Mouse (Mus musculus) layer of hippocampus, adult 2 months (tissue): ENCODE measurements around the gene Epm2a. TPM values are rescaled to one million over a fixed set of nuclear protein-coding genes. Genes with fewer than 3 reads are reported as not detected.

Source experiments
- DNase-seq, 2 experiments: peaks; one replicate each; pipeline ENCODE4 v3.0.0; 2022; ENCODE audit warnings: low spot score in 2 of 2
- H3K27ac ChIP-seq: fragments of 200-600 bp; 2 replicates; pipeline ENCODE4 v1.8.1; 2022
- H3K4me3 ChIP-seq: fragments of 200-600 bp; 2 replicates; pipeline ENCODE4 v1.8.1; 2022; ENCODE audit warnings: mild to moderate bottlenecking
- CTCF ChIP-seq: fragments of 200-600 bp; conservative IDR thresholded peaks from 2 replicates; pipeline ENCODE4 v1.8.1; 2022; ENCODE audit warnings: antibody characterized with exemption, mild to moderate bottlenecking, moderate library complexity
- total RNA-seq, 2 experiments: library from RNA; stranded (reverse); gene quantifications; 2 replicates each; pipeline ENCODE4 v1.2.3; 2021

The Epm2a gene
- total RNA-seq, 2 experiments from 2014 or later: 30.9 to 34.2 TPM

DNA sequence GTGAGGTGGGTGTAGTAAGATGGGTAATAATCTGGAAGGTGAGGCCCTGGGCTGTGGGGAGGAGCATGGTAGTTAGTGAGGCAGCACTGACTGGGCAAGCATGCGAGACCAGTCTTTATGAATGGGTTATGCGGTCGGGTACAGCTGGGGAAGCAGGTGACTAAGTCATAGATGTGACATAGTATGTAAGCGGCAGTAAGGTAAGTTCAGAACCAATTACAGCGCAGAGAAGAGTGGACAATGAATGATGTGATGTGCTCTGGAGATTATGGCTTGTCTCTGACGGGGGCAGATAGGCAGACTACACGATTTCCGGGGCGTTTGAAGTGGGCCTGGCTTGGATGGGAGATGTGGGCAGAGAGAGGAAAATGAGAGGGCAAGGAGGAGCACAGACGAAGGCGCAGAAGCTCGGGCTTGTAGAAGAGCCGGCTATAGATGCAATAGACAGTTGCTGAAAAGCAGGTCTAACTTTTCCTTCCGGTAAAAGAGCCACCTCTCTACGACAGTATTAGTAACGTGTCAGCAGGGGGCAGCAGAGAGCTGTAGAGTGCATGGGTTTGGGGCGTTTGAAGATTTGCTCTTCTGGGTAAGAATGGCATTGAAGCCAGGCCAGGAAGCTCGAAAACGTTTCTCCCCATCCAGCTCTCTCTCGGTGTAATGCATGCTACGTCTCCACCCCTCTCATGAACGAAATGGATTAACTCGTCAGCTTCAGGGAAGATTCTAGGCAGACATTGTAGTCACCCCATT, 106.5 kb downstream of the Epm2a start:
- Histone ChIP-seq H3K27ac (peak overlapping the region; percentile 76), H3K4me3 (peak overlapping the region; percentile 43)

DNA sequence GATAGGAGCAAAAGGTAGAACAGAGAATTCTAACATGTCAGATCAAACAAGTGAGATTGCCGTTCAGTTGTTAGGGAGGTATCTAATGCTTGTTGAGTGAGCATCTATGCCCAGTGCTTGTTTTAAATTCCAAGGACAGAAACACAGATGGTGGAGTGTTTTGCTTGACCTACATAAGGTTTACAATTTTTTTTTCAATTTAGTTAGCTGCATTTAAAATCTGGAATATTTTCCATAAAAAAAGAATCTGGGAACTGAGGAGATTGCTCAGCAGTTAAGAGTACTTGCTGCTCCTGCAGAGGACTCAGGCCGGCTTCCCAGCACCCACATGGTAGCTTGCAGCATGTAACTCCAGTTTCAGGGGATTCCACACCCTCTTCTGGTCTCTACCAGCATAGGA, 109.3 kb downstream of the Epm2a start:
- H3K27ac ChIP-seq: no peak overlapping the region
- TF ChIP-seq CTCF: no peak
- no peak for DNase-seq
- no peak overlapping the region for H3K4me3 ChIP-seq

More for the DNA sequence above, 106.5 kb downstream of the Epm2a start:
- DNase-seq: peak; percentile 77 to 91
- TF ChIP-seq CTCF: peak; percentile 93

DNA sequence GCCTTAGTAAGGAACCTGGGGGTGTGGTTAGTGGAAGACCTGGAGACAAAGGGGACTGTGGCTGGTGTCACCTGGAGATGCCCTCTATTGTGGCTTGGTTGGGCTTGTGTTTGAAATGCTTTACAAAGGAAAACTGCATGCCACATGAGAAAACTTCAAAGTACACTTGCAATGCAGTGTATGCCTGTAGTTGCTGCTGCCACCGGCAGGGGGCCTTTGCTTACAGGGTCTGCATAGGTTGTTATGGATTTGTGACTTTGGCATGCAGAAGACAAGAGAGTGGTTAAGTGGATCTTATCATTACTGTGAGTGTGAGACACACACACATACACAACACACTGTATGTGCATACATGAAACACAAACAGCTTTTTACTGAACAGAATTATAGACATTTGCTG, 114.2 kb downstream of the Epm2a start:
- peak; percentile 59 for TF ChIP-seq CTCF
- no peak overlapping the region for H3K4me3 ChIP-seq
- H3K27ac ChIP-seq: no peak overlapping the region
- DNase-seq: no peak

DNA sequence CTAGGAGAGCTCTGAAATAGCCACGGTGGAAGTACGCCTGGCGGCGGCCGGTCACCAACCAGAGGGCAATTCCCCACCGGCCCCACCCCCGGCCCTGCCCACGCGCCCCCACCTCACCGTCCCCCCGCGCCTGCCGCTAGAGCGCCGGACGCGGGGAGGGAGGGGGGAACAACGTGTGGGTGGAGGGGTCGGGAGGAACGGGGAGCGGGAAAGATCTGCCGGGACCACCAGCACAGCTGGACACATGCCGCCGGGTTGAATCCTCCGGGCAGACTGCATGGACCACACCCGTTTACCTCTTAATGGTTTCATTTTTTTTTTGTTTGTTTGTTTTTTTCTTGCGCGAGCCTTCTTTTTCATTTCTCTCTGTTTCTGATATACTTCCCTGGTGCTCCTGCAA, 148.8 kb downstream of the Epm2a start:
- peak in 1 of 2 experiments; percentile 58 for DNase-seq
- H3K4me3 ChIP-seq: no peak overlapping the region
- H3K27ac ChIP-seq: no peak overlapping the region
- TF ChIP-seq CTCF: no peak

Other genes with a start within 250 kb of the Epm2a start
- gene Shprh, start 194.0 kb upstream of the Epm2a start, total RNA-seq: 10 to 100 TPM; 39.4 to 41.3 TPM
- 10 to 100 TPM in 1 of 2 experiments, 1 to 10 TPM in 1; 8.1 to 10.1 TPM for gene Fbxo30, start 62.1 kb upstream of the Epm2a start, total RNA-seq